Mouse (Mus musculus) erythroblast, embryonic 14.5 days (primary cell): ENCODE data around the gene Tbc1d10c.

ENCODE experiments used
- GATA1 ChIP-seq: IDR thresholded peaks from 2 replicates; pipeline ENCODE4 v1.6.1; 2012; ENCODE audit warnings: low read length, inconsistent platforms, mixed read lengths
- TAL1 ChIP-seq: IDR thresholded peaks from 3 replicates; pipeline ENCODE4 v1.6.1; 2012; ENCODE audit warnings: low read length, inconsistent platforms, mixed read lengths

DNA sequence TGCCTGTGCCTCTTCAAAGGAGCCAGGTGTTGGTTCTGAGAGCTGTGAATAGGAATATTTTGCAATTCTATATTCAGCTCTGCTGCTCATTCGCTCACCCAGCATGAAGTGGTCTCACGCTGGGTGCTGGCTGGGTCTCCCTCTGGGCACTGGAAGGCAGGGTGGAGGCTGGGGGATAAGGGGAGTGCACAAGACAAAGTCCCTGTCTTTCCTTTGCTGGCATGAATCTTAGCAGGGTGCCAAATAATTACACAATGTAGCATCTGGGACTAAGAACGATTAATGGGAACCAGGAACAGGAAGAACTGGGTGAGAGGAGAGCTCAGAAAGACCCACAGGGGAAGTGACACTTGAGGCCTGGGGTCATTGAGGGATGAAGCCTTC, 44.1 kb downstream of the Tbc1d10c start:
- TF ChIP-seq TAL1 (no peak), GATA1 (no peak)
